Mouse (Mus musculus) liver, postnatal 0 days (tissue): ENCODE results near the gene Eif2b3. TPM values are rescaled to one million over a fixed set of nuclear protein-coding genes. Genes with fewer than 3 reads are reported as not detected.

Source experiments
- ATAC-seq: fragments of 200-750 bp; cut with Nextera tagmentation; 2 replicates; pipeline ENCODE4 v1.8.0; 2017; ENCODE audit warnings: mild to moderate bottlenecking, moderate library complexity
- DNase-seq: peaks from one replicate; pipeline ENCODE4 v3.0.0-alpha.2; 2016
- H3K27ac ChIP-seq: fragments of 300-500 bp; sonication (generic); 2 replicates; pipeline ENCODE4 v1.5.1; 2014; ENCODE audit warnings: antibody characterized with exemption, moderate library complexity, mild to moderate bottlenecking, low read depth
- H3K27me3 ChIP-seq: fragments of 300-500 bp; sonication (generic); 2 replicates; pipeline ENCODE4 v1.6.1; 2014; ENCODE audit warnings: low read length, control low read depth, mixed read lengths; ENCODE audit not compliant: insufficient read depth
- H3K36me3 ChIP-seq: fragments of 300-500 bp; sonication (generic); replicated peaks from 2 replicates; pipeline ENCODE4 v1.6.1; 2014; ENCODE audit warnings: mild to moderate bottlenecking, control low read depth, low read length, moderate library complexity, mixed read lengths; ENCODE audit not compliant: insufficient read depth
- H3K4me1 ChIP-seq: fragments of 300-500 bp; sonication (generic); 2 replicates; pipeline ENCODE4 v1.6.1; 2014; ENCODE audit warnings: antibody characterized with exemption, mild to moderate bottlenecking, control low read depth; ENCODE audit not compliant: insufficient read depth
- H3K4me2 ChIP-seq: fragments of 300-500 bp; sonication (generic); 2 replicates; pipeline ENCODE4 v1.6.1; 2014; ENCODE audit warnings: low read depth, mild to moderate bottlenecking, low read length, moderate library complexity, mixed read lengths
- H3K4me3 ChIP-seq: fragments of 300-500 bp; sonication (generic); 2 replicates; pipeline ENCODE4 v1.5.1; 2014; ENCODE audit warnings: low read depth, low read length
- H3K9ac ChIP-seq: fragments of 300-500 bp; sonication (generic); replicated peaks from 2 replicates; pipeline ENCODE4 v1.6.1; 2014; ENCODE audit warnings: mild to moderate bottlenecking, moderate library complexity
- H3K9me3 ChIP-seq: fragments of 300-500 bp; sonication (generic); 2 replicates; pipeline ENCODE4 v1.6.1; 2016; ENCODE audit warnings: mild to moderate bottlenecking, control low read depth, low read length, mixed read lengths
- CTCF ChIP-seq: sonication (generic); IDR thresholded peaks from 2 replicates; pipeline ENCODE4 v1.5.1; 2016; ENCODE audit warnings: antibody characterized with exemption, low read depth
- EP300 ChIP-seq: IDR thresholded peaks from 2 replicates; pipeline ENCODE4 v1.6.1; 2016; ENCODE audit warnings: antibody characterized with exemption, low read depth, mild to moderate bottlenecking
- WGBS: fragments of 180-500 bp; shearing (Covaris S2); extraction: QIAGEN DNeasy Blood & Tissue Kit; methylation state at CpG from one replicate; pipeline ENCODE4 v1.1.7; 2014; ENCODE audit not compliant: insufficient replicate concordance; 5-methylcytosine and 5-hydroxymethylcytosine counted together
- polyA plus RNA-seq: library from polyadenylated mRNA; unstranded; fragments of >200 nt; fragmentation: Nextera tagmentation; extraction: Ambion mirVana; gene quantifications from 2 replicates; pipeline ENCODE4 v1.2.1, GENCODE M21; 2015

Gene Eif2b3
- polyA plus RNA-seq, 1 experiment from 2014 or later = 18.5 TPM

DNA sequence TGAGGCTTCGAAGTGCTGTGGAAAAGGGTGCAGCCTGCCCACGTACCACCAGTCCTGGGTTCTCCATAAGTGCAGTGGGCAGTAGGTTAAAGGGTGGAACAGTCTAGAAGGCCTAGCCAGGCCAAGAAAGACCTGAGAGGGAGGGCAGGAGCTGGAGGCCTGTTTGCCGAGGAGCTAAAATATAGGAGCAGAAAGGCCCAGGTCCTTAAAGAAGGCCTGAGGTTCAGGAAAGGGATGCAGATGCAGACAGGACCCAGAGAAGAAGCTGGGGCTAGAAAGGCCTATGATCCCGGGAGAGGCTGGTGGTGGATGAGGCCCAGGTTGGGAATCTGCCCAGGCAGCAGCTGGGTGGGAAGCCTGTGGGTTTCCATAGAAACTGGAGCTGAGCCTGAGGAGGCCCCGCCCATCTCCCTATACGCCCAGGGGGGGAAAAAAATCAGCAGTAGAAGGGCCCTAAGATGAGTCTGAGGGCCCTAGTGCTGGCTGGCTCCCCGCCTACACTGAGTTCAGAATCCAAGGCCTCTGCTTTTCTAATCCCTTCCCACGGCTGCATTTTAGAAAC is 106.2 kb downstream of the Eif2b3 start, which contains the start of gene Btbd19:
Gene Btbd19 (minus strand): TSS at position 378 of the 562 bp plus-strand sequence.
- peaks cover 19% of the 10 kb centered on the region for H3K36me3 ChIP-seq
- DNase-seq (peak; percentile 41), ATAC-seq (peak; percentile 5; the same call in 1 of the 2 replicates)
- WGBS = 36% methylated on average over 8 of the region's 8 CpGs
- H3K27ac ChIP-seq = peak within 1 kb of the TSS; percentile 89
- TF ChIP-seq CTCF (no peak), EP300 (no peak)
- 0 out of 2 replicates have a peak within 1 kb of the TSS, but pooled peaks have one; percentile 9 for H3K4me3 ChIP-seq
- peaks cover 40% of the 10 kb centered on the region for H3K4me1 ChIP-seq
- no peaks in the 10 kb centered on the region for H3K27me3 ChIP-seq
- no peaks in the 10 kb centered on the region for H3K9me3 ChIP-seq
- H3K4me2 ChIP-seq = peak within 1 kb of the TSS; percentile 47
- H3K9ac ChIP-seq = 0 out of 2 replicates have a peak within 1 kb of the TSS, but pooled peaks have one; percentile 24

DNA sequence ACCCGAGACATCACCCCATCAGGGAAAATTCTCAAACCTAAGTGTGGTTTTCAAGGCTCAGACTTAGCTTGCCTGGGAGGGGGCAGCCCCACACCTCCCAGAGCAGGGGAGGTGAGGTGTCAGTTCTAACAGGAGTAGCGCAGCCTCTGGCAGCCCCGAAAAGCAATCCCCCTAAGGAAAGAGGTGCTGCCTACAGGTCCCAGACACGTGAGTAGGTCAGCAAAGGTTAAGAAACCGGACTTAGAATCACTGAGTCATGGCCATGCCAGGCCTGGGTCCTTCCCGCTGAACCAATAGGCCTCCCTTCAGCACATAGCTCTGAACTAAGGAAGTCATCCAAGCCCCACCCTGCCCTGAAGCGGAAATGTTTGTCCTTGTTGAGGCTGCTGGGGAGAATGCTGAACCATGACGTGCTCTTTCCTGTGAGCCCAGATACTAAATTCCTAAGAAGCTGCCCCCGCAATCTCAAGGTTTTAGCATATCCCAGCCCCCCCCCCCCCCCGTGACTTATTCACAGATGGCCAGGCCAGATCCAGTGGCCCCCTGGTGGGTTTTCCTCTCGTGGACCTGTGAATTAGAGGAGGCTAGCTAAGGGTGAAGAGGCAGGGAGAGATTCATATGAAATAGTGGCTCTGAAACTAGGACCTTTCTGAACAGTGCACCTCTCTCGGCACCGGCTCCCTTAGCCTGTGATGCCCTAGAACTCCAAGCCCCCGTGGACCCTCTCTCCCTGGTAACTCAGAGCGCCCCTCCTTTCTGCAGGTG is 106.9 kb downstream of the Eif2b3 start:
- peak; percentile 71 for DNase-seq
- peaks cover 40% of the 10 kb centered on the region for H3K4me1 ChIP-seq
- peak overlapping the region; percentile 89 for H3K27ac ChIP-seq
- H3K9me3 ChIP-seq = no peaks in the 10 kb centered on the region
- no peaks in the 10 kb centered on the region for H3K27me3 ChIP-seq
- WGBS = 38% methylated on average over 15 of the region's 15 CpGs
- peak; percentile 55 for ATAC-seq
- 0 out of 2 replicates have a peak overlapping the region, but pooled peaks have one; percentile 0 for H3K9ac ChIP-seq
- peaks cover 20% of the 10 kb centered on the region for H3K36me3 ChIP-seq
- H3K4me2 ChIP-seq = peak overlapping the region; percentile 34
- TF ChIP-seq CTCF (no peak), EP300 (peak; percentile 41; the same call in 1 of the 2 replicates)
- no peak overlapping the region for H3K4me3 ChIP-seq

GRCm38 (mm10) chr4:117126675-117127290 is 107.6 kb downstream of the Eif2b3 start, which contains the start of gene Tctex1d4:
Tctex1d4 (plus strand) TSS chr4:117126794.
- peaks cover 23% of the 10 kb centered on the region for H3K36me3 ChIP-seq
- no peak within 1 kb of the TSS for H3K4me3 ChIP-seq
- 64% methylated on average over 9 of the region's 9 CpGs for WGBS
- H3K9ac ChIP-seq = 0 out of 2 replicates have a peak within 1 kb of the TSS, but pooled peaks have one; percentile 0
- no peak for TF ChIP-seq CTCF
- TF ChIP-seq EP300 = no peak
- ATAC-seq = no peak
- H3K4me1 ChIP-seq = peaks cover 36% of the 10 kb centered on the region
- H3K4me2 ChIP-seq = peak within 1 kb of the TSS; percentile 34
- no peaks in the 10 kb centered on the region for H3K27me3 ChIP-seq
- no peak for DNase-seq
- peak within 1 kb of the TSS; percentile 89 for H3K27ac ChIP-seq
- H3K9me3 ChIP-seq = no peaks in the 10 kb centered on the region

DNA sequence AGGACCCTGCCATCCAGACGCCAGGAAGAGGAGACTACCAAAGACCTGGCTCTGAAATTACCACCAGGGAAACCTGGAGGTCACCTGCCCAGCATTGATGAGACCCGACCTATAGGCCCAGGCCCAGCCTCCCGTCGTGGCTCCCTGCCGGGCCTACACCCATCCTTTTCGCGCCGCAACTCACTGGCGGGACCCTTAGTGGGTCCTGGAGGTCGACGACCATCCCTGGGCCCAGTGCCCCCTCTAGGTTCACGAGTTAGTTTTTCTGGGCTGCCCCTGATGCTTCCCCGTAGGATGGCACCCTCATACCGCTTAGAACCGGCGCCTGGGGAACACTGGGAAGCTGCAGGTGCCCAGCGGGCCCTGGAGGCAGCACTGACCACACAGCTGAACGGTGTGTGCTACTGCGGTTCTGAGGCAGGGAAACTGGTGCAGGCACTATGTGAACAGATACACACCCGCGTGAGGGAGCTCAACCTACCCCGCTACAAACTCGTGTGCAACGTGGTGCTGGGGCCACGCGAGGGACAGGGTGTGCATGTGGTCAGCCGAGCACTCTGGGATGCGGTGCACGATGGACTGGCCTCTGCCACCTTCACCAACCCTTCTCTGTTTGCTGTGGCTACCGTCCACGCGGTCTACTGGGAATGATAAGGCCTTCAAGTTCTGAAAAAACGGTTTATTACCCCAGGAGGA is 108.9 kb downstream of the Eif2b3 start:
- no peaks in the 10 kb centered on the region for H3K9me3 ChIP-seq
- H3K4me1 ChIP-seq = peaks cover 46% of the 10 kb centered on the region
- no peak for TF ChIP-seq EP300
- no peak for TF ChIP-seq CTCF

DNA sequence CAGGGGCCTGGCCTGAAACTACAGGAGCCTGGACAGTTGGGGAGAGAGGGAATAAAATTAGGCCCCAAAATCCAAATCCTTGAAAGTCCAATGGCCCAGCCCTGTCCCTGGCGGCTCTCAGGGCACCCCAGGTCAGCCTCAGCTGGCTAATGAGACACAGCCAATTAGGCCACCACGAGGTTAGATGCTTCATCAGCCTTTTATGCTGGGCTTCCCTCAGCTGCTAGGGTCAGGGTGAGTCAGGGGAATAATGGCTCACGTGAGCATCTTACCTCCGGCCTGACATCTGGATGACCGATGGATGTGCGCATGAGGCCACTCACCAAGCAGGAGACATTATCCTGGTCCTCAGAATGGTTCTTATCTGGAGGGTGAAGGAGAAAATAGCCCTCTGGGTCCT is 111.6 kb downstream of the Eif2b3 start:
- Histone ChIP-seq H3K4me3 (no peak overlapping the region), H3K36me3 (peaks cover 25% of the 10 kb centered on the region), H3K27ac (no peak overlapping the region), H3K9ac (no peak overlapping the region), H3K4me1 (peaks cover 39% of the 10 kb centered on the region), H3K9me3 (no peaks in the 10 kb centered on the region), H3K27me3 (peaks cover 17% of the 10 kb centered on the region), H3K4me2 (no peak overlapping the region)
- TF ChIP-seq EP300 (no peak), CTCF (no peak)
- ATAC-seq (no peak), DNase-seq (no peak)
- WGBS = 81% methylated on average over 6 of the region's 6 CpGs

More for the DNA sequence above, 108.9 kb downstream of the Eif2b3 start:
- WGBS = 83% methylated on average over 33 of the region's 33 CpGs
- Histone ChIP-seq H3K9ac (no peak overlapping the region), H3K4me2 (no peak overlapping the region), H3K4me3 (no peak overlapping the region), H3K36me3 (peaks cover 25% of the 10 kb centered on the region), H3K27me3 (peaks cover 12% of the 10 kb centered on the region), H3K27ac (no peak overlapping the region)
- no peak for DNase-seq
- ATAC-seq = no peak
